Mouse (Mus musculus) lung, embryonic 16.5 days (tissue): ENCODE measurements at regions not wholly inside any gene's neighbourhood (a gene's known extent, or its start where the extent isn't known, plus 50 kb on each side); places are given as distances from the start of the nearest gene placed in this dataset.
"Not testable (repeated sequence)": the region's sequence is repeated elsewhere in the genome, so short reads cannot be mapped to it uniquely, and the experiment has no call there.

Experiments used
- ATAC-seq: fragments of 200-750 bp; cut with Nextera tagmentation; 2 replicates; pipeline ENCODE4 v1.8.0; 2017; ENCODE audit warnings: low read depth, mild to moderate bottlenecking, moderate library complexity
- H3K27ac ChIP-seq: fragments of 300-500 bp; sonication (generic); 2 replicates; pipeline ENCODE4 v1.5.1; 2014; ENCODE audit warnings: mild to moderate bottlenecking, control low read depth, low read length
- H3K27me3 ChIP-seq: fragments of 300-500 bp; sonication (generic); 2 replicates; pipeline ENCODE4 v1.6.1; 2014; ENCODE audit warnings: low read depth, low read length, mixed read lengths; ENCODE audit not compliant: control insufficient read depth, insufficient read depth
- H3K36me3 ChIP-seq: fragments of 300-500 bp; sonication (generic); 2 replicates; pipeline ENCODE4 v1.6.1; 2014; ENCODE audit warnings: low read length; ENCODE audit not compliant: control insufficient read depth, insufficient read depth
- H3K4me1 ChIP-seq: fragments of 300-500 bp; sonication (generic); replicated peaks from 2 replicates; pipeline ENCODE4 v1.6.1; 2014; ENCODE audit warnings: low read length, mixed read lengths; ENCODE audit not compliant: control insufficient read depth, insufficient read depth
- H3K4me2 ChIP-seq: fragments of 300-500 bp; sonication (generic); 2 replicates; pipeline ENCODE4 v1.6.1; 2014; ENCODE audit warnings: low read depth, low read length, control low read depth
- H3K4me3 ChIP-seq: fragments of 300-500 bp; sonication (generic); 2 replicates; pipeline ENCODE4 v1.5.1; 2014; ENCODE audit warnings: mild to moderate bottlenecking, low read length, control low read depth
- H3K9ac ChIP-seq: fragments of 300-500 bp; sonication (generic); 2 replicates; pipeline ENCODE4 v1.6.1; 2014; ENCODE audit warnings: low read length, control low read depth
- H3K9me3 ChIP-seq: fragments of 300-500 bp; sonication (generic); 2 replicates; pipeline ENCODE4 v1.6.1; 2016; ENCODE audit warnings: low read length; ENCODE audit not compliant: control insufficient read depth
- WGBS: fragments of 180-500 bp; shearing (Covaris S2); extraction: QIAGEN DNeasy Blood & Tissue Kit; methylation state at CpG from one replicate; pipeline ENCODE4 v1.1.7; 2014; 5-methylcytosine and 5-hydroxymethylcytosine counted together

GRCm38 (mm10) chr2:108062751-108063150, 772.3 kb downstream of the Kcna4 start:
- not testable (repeated sequence) for H3K4me2 ChIP-seq, H3K4me3 ChIP-seq, H3K36me3 ChIP-seq, H3K27ac ChIP-seq, H3K9me3 ChIP-seq, ATAC-seq, H3K4me1 ChIP-seq, H3K9ac ChIP-seq, H3K27me3 ChIP-seq
- 78% methylated on average over 2 of the region's 2 CpGs for whole genome bisulfite sequencing

GRCm38 (mm10) chr2:108083911-108084310, 793.5 kb downstream of the Kcna4 start:
- ATAC-seq, result no peak
- Histone ChIP-seq H3K27ac (no peak overlapping the region), H3K4me1 (no peaks in the 10 kb centered on the region)

GRCm38 (mm10) chr2:108090266-108090665, 799.8 kb downstream of the Kcna4 start:
- Histone ChIP-seq H3K36me3 (no peaks in the 10 kb centered on the region), H3K9ac (no peak overlapping the region), H3K9me3 (no peaks in the 10 kb centered on the region), H3K4me2 (no peak overlapping the region), H3K4me3 (no peak overlapping the region), H3K27me3 (no peaks in the 10 kb centered on the region), H3K4me1 (no peaks in the 10 kb centered on the region), H3K27ac (no peak overlapping the region)
- 81% methylated on average over 4 of the region's 4 CpGs for WGBS
- ATAC-seq, result no peak

More at GRCm38 (mm10) chr2:108083911-108084310, 793.5 kb downstream of the Kcna4 start:
- H3K27me3 ChIP-seq, result no peaks in the 10 kb centered on the region
- no peak overlapping the region for H3K9ac ChIP-seq
- no peak overlapping the region for H3K4me3 ChIP-seq
- no peak overlapping the region for H3K4me2 ChIP-seq
- H3K36me3 ChIP-seq, result no peaks in the 10 kb centered on the region
- no peaks in the 10 kb centered on the region for H3K9me3 ChIP-seq
- 68% methylated on average over 3 of the region's 3 CpGs for WGBS

DNA sequence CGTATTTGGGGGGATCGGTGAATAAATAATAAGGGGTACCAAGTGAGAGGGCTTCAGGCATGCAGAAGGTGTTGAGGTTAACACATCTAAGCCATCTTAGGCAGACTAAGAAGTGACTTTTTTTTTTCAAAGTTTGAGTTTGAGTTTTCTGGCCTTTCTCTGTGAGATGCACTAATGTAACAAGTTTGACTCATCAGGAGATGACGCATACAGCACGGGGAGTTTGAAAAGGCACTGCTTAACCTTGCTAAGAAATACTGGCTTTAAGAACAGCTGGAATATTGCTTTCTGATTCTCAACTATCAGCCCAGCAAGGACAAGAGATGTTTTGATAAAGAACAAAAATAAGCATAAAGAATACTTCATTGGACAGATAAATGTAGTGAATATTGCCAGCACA, 806.6 kb downstream of the Kcna4 start:
- Histone ChIP-seq H3K27me3 (no peaks in the 10 kb centered on the region), H3K36me3 (no peaks in the 10 kb centered on the region), H3K4me2 (no peak overlapping the region), H3K9me3 (no peaks in the 10 kb centered on the region), H3K4me1 (no peaks in the 10 kb centered on the region), H3K9ac (no peak overlapping the region), H3K4me3 (no peak overlapping the region), H3K27ac (no peak overlapping the region)
- ATAC-seq, result no peak
- 79% methylated on average over 4 of the region's 4 CpGs for WGBS

DNA sequence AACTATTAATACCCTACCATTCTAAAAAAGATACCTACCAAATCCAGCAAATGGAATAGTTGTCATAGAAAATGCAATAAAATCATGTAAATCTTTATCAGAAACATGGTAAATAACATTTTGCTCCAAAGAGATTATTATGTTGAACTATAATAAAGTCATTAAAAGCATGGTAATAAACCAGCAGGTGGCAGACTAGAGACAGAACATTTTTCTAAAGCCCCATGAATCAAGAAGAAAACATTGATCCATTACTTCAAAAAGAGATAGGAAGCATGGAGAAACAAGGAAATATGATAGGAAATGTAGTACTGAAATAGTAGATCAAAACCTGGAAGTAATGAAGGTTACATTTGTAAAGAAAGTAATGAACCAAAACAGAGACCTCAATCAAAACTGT, 819.7 kb downstream of the Kcna4 start:
- Histone ChIP-seq H3K36me3 (no peaks in the 10 kb centered on the region), H3K27me3 (no peaks in the 10 kb centered on the region), H3K4me1 (no peaks in the 10 kb centered on the region), H3K27ac (no peak overlapping the region), H3K4me3 (no peak overlapping the region), H3K4me2 (no peak overlapping the region), H3K9ac (no peak overlapping the region), H3K9me3 (no peaks in the 10 kb centered on the region)
- ATAC-seq, result no peak

DNA sequence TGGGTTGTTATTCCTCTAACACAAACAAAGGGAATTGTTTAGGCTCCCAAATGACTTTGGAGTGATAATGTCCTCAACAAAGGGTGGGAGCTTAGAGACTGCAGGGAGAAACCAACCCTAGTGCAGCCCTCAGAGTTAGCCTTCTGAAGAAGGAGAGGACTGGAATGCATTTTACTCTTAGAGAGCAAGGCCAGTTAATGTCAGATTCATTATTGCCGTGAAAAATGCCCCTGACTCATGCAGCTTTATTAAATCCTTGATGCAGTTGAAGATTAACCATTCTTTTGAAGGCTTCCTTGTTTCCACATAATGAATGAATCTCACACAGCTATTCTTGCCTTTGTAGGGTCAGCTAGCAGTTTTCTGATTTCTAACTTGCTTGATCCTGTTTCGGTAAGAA, 855.3 kb downstream of the Kcna4 start:
- Histone ChIP-seq H3K27me3 (no peaks in the 10 kb centered on the region), H3K9ac (no peak overlapping the region), H3K4me1 (no peaks in the 10 kb centered on the region), H3K9me3 (no peaks in the 10 kb centered on the region), H3K4me2 (no peak overlapping the region), H3K36me3 (no peaks in the 10 kb centered on the region), H3K4me3 (no peak overlapping the region), H3K27ac (no peak overlapping the region)
- no peak for ATAC-seq
- WGBS, result 80% methylated on average over 2 of the region's 2 CpGs

GRCm38 (mm10) chr2:108148221-108148620, 857.8 kb downstream of the Kcna4 start:
- 37% methylated on average over 4 of the region's 4 CpGs for WGBS
- Histone ChIP-seq H3K27ac (no peak overlapping the region; the same call in 1 of the 2 replicates), H3K36me3 (no peaks in the 10 kb centered on the region), H3K27me3 (no peaks in the 10 kb centered on the region), H3K9ac (no peak overlapping the region), H3K4me2 (no peak overlapping the region), H3K4me3 (no peak overlapping the region), H3K4me1 (no peaks in the 10 kb centered on the region), H3K9me3 (no peaks in the 10 kb centered on the region)
- ATAC-seq, result peak; percentile 28; the same call in 1 of the 2 replicates

DNA sequence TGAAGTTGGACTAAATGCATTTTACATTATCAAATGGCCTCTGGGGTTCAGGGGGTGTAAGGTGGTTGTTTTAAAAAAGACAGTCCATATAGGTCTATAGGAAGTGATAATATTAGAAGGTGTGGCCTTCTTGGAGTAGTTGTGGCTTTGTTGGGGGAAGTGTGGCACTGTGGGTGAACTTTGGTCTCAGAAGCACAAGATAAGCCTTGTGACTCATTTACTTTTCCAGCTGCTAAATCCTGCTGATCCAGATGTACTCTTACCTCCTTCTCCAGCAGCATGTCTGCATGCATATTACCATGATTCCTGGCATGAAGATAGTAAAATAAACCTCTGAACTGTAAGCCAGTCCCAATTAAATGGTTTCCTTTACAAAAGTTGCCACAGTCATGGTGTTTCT, 865.8 kb downstream of the Kcna4 start:
- no peaks in the 10 kb centered on the region for H3K9me3 ChIP-seq
- no peak overlapping the region for H3K27ac ChIP-seq
- no peaks in the 10 kb centered on the region for H3K27me3 ChIP-seq
- no peak for ATAC-seq
- no peak overlapping the region for H3K9ac ChIP-seq
- H3K4me2 ChIP-seq, result no peak overlapping the region
- no peak overlapping the region for H3K4me3 ChIP-seq
- no peaks in the 10 kb centered on the region for H3K36me3 ChIP-seq
- H3K4me1 ChIP-seq, result no peaks in the 10 kb centered on the region

GRCm38 (mm10) chr2:108157731-108158130, 867.3 kb downstream of the Kcna4 start:
- Histone ChIP-seq H3K4me3 (no peak overlapping the region), H3K27ac (no peak overlapping the region), H3K27me3 (no peaks in the 10 kb centered on the region), H3K4me1 (no peaks in the 10 kb centered on the region), H3K9ac (no peak overlapping the region), H3K36me3 (no peaks in the 10 kb centered on the region), H3K4me2 (no peak overlapping the region), H3K9me3 (no peaks in the 10 kb centered on the region)
- WGBS, result 93% methylated on average over 2 of the region's 2 CpGs
- no peak for ATAC-seq

GRCm38 (mm10) chr2:108158311-108158710, 867.9 kb downstream of the Kcna4 start:
- no peak overlapping the region for H3K9ac ChIP-seq
- no peak for ATAC-seq
- H3K4me2 ChIP-seq, result no peak overlapping the region
- no peaks in the 10 kb centered on the region for H3K36me3 ChIP-seq
- no peak overlapping the region for H3K27ac ChIP-seq
- no peaks in the 10 kb centered on the region for H3K9me3 ChIP-seq
- H3K4me1 ChIP-seq, result no peaks in the 10 kb centered on the region
- no peak overlapping the region for H3K4me3 ChIP-seq
- H3K27me3 ChIP-seq, result no peaks in the 10 kb centered on the region
